Mouse (Mus musculus): Measurements from ENCODE around the gene Ndufs5. TPM values are rescaled to one million over a fixed set of nuclear protein-coding genes. Genes with fewer than 3 reads are reported as not detected.

The Ndufs5 gene
- 423 and 513 TPM in 2 replicates for polyA plus RNA-seq (2015; fragmentation: Nextera tagmentation; extraction: Ambion mirVana)

GRCm38 (mm10) chr4:123717574-123718433 lies at the start of gene Ndufs5:
Gene Ndufs5 (minus strand): TSS chr4:123718202.
- peak within 1 kb of the TSS; percentile 89 for H3K4me3 ChIP-seq
- no peaks in the 10 kb centered on the region for H3K9me3 ChIP-seq
- H3K4me1 ChIP-seq = peaks cover 15% of the 10 kb centered on the region
- H3K27me3 ChIP-seq (replicated peaks) = no peaks in the 10 kb centered on the region
- peak within 1 kb of the TSS; percentile 86 for H3K27ac ChIP-seq (replicated peaks)
- H3K9ac ChIP-seq = peak within 1 kb of the TSS; percentile 96
- H3K4me2 ChIP-seq = peak within 1 kb of the TSS; percentile 76
- peak; percentile 93 for ATAC-seq (ENCODE audit: extremely low read depth, insufficient number of reproducible peaks, low FRiP score, low TSS enrichment)
- peaks cover 32% of the 10 kb centered on the region for H3K36me3 ChIP-seq
- under 1% methylated on average over 40 of the region's 40 CpGs for WGBS

- H3K9ac ChIP-seq = no peak overlapping the region
- H3K4me1 ChIP-seq = no peaks in the 10 kb centered on the region
- 68% methylated on average over 6 of the region's 6 CpGs for WGBS
Observed at GRCm38 (mm10) chr4:123765071-123765470, 47.1 kb upstream of the Ndufs5 start.

GRCm38 (mm10) chr4:123758306-123758705 lies 40.3 kb upstream of the Ndufs5 start:
- Histone ChIP-seq H3K4me3 (no peak overlapping the region), H3K36me3 (no peaks in the 10 kb centered on the region), H3K9ac (no peak overlapping the region), H3K27me3 (replicated peaks) (no peaks in the 10 kb centered on the region), H3K4me1 (no peaks in the 10 kb centered on the region), H3K27ac (replicated peaks) (no peak overlapping the region), H3K9me3 (no peaks in the 10 kb centered on the region), H3K4me2 (no peak overlapping the region)
- no peak for ATAC-seq (ENCODE audit: extremely low read depth, insufficient number of reproducible peaks, low FRiP score, low TSS enrichment)
- 46% methylated on average over 4 of the region's 4 CpGs for WGBS

More at GRCm38 (mm10) chr4:123765071-123765470, 47.1 kb upstream of the Ndufs5 start:
- H3K4me3 ChIP-seq = no peak overlapping the region
- no peaks in the 10 kb centered on the region for H3K27me3 ChIP-seq (replicated peaks)
- H3K27ac ChIP-seq (replicated peaks) = no peak overlapping the region
- ATAC-seq (ENCODE audit: extremely low read depth, insufficient number of reproducible peaks, low FRiP score, low TSS enrichment) = no peak
- no peak overlapping the region for H3K4me2 ChIP-seq
- no peaks in the 10 kb centered on the region for H3K9me3 ChIP-seq
- no peaks in the 10 kb centered on the region for H3K36me3 ChIP-seq

- Histone ChIP-seq H3K36me3 (peaks cover 5% of the 10 kb centered on the region; the same call in 1 of the 2 replicates), H3K4me1 (peaks cover 26% of the 10 kb centered on the region), H3K9me3 (no peaks in the 10 kb centered on the region), H3K4me3 (peak overlapping the region; percentile 99), H3K4me2 (peak overlapping the region; percentile 93), H3K27me3 (replicated peaks) (no peaks in the 10 kb centered on the region), H3K27ac (replicated peaks) (0 out of 2 replicates have a peak overlapping the region, but pooled peaks have one; percentile 20), H3K9ac (peak overlapping the region; percentile 73)
- no peak for ATAC-seq (ENCODE audit: extremely low read depth, insufficient number of reproducible peaks, low FRiP score, low TSS enrichment)
- WGBS = under 1% methylated on average over 8 of the region's 8 CpGs
Observed at GRCm38 (mm10) chr4:123750707-123751312, 32.8 kb upstream of the Ndufs5 start.

GRCm38 (mm10) chr4:123750152-123750651 lies 32.2 kb upstream of the Ndufs5 start, which contains the start of gene Akirin1:
Gene Akirin1 (minus strand): TSS chr4:123750345.
- no peaks in the 10 kb centered on the region for H3K27me3 ChIP-seq (replicated peaks)
- H3K4me1 ChIP-seq = peaks cover 29% of the 10 kb centered on the region
- H3K4me2 ChIP-seq = peak within 1 kb of the TSS; percentile 93
- peaks cover 5% of the 10 kb centered on the region; the same call in 1 of the 2 replicates for H3K36me3 ChIP-seq
- peak within 1 kb of the TSS; percentile 99 for H3K4me3 ChIP-seq
- H3K9me3 ChIP-seq = no peaks in the 10 kb centered on the region
- under 1% methylated on average over 46 of the region's 46 CpGs for WGBS
- peak within 1 kb of the TSS; percentile 95 for H3K9ac ChIP-seq
- peak within 1 kb of the TSS; percentile 95 for H3K27ac ChIP-seq (replicated peaks)
- ATAC-seq (ENCODE audit: extremely low read depth, insufficient number of reproducible peaks, low FRiP score, low TSS enrichment) = peak; percentile 99

- Histone ChIP-seq H3K36me3 (peaks cover 5% of the 10 kb centered on the region; the same call in 1 of the 2 replicates), H3K9ac (peak overlapping the region; percentile 95), H3K27me3 (replicated peaks) (no peaks in the 10 kb centered on the region), H3K27ac (replicated peaks) (peak overlapping the region; percentile 95), H3K9me3 (no peaks in the 10 kb centered on the region), H3K4me3 (peak overlapping the region; percentile 99), H3K4me1 (peaks cover 30% of the 10 kb centered on the region), H3K4me2 (peak overlapping the region; percentile 93)
- under 1% methylated on average over 51 of the region's 55 CpGs for WGBS
- ATAC-seq (ENCODE audit: extremely low read depth, insufficient number of reproducible peaks, low FRiP score, low TSS enrichment) = no peak
Observed at GRCm38 (mm10) chr4:123749484-123750130, 31.6 kb upstream of the Ndufs5 start.

- H3K9ac ChIP-seq = peak overlapping the region; percentile 95
- no peaks in the 10 kb centered on the region for H3K9me3 ChIP-seq
- peaks cover 5% of the 10 kb centered on the region; the same call in 1 of the 2 replicates for H3K36me3 ChIP-seq
- H3K4me3 ChIP-seq = peak overlapping the region; percentile 99
- ATAC-seq (ENCODE audit: extremely low read depth, insufficient number of reproducible peaks, low FRiP score, low TSS enrichment) = no peak
- H3K27me3 ChIP-seq (replicated peaks) = no peaks in the 10 kb centered on the region
- peak overlapping the region; percentile 95 for H3K27ac ChIP-seq (replicated peaks)
- WGBS = 14% methylated on average over 10 of the region's 10 CpGs
- H3K4me1 ChIP-seq = peaks cover 30% of the 10 kb centered on the region
- H3K4me2 ChIP-seq = peak overlapping the region; percentile 93
Observed at GRCm38 (mm10) chr4:123748726-123749415, 30.9 kb upstream of the Ndufs5 start.

- peaks cover 27% of the 10 kb centered on the region for H3K4me1 ChIP-seq
- 94% methylated on average over 4 of the region's 4 CpGs for WGBS
- peaks cover 37% of the 10 kb centered on the region for H3K36me3 ChIP-seq
- no peak overlapping the region for H3K27ac ChIP-seq (replicated peaks)
- no peaks in the 10 kb centered on the region for H3K9me3 ChIP-seq
- H3K27me3 ChIP-seq (replicated peaks) = no peaks in the 10 kb centered on the region
- no peak for ATAC-seq (ENCODE audit: extremely low read depth, insufficient number of reproducible peaks, low FRiP score, low TSS enrichment)
- H3K9ac ChIP-seq = no peak overlapping the region
- H3K4me3 ChIP-seq = no peak overlapping the region
- H3K4me2 ChIP-seq = no peak overlapping the region
Observed at GRCm38 (mm10) chr4:123745221-123745775, 27.3 kb upstream of the Ndufs5 start.

- ATAC-seq (ENCODE audit: extremely low read depth, insufficient number of reproducible peaks, low FRiP score, low TSS enrichment) = no peak
- no peak overlapping the region for H3K27ac ChIP-seq (replicated peaks)
- peaks cover 15% of the 10 kb centered on the region for H3K4me1 ChIP-seq
- WGBS = 82% methylated on average over 1 of the region's 1 CpGs
- H3K36me3 ChIP-seq = peaks cover 61% of the 10 kb centered on the region
- H3K9me3 ChIP-seq = no peaks in the 10 kb centered on the region
- H3K4me3 ChIP-seq = no peak overlapping the region
- H3K9ac ChIP-seq = no peak overlapping the region
- no peak overlapping the region for H3K4me2 ChIP-seq
- H3K27me3 ChIP-seq (replicated peaks) = no peaks in the 10 kb centered on the region
Observed at GRCm38 (mm10) chr4:123742891-123743290, 24.9 kb upstream of the Ndufs5 start.

- no peak overlapping the region for H3K9ac ChIP-seq
- H3K27ac ChIP-seq (replicated peaks) = no peak overlapping the region
- ATAC-seq (ENCODE audit: extremely low read depth, insufficient number of reproducible peaks, low FRiP score, low TSS enrichment) = no peak
- WGBS = 93% methylated on average over 4 of the region's 4 CpGs
- no peaks in the 10 kb centered on the region for H3K4me1 ChIP-seq
- no peaks in the 10 kb centered on the region for H3K9me3 ChIP-seq
- no peak overlapping the region for H3K4me2 ChIP-seq
- no peaks in the 10 kb centered on the region for H3K27me3 ChIP-seq (replicated peaks)
- no peak overlapping the region for H3K4me3 ChIP-seq
- peaks cover 83% of the 10 kb centered on the region for H3K36me3 ChIP-seq
Observed at GRCm38 (mm10) chr4:123738708-123739107, 20.7 kb upstream of the Ndufs5 start.

Data from heart, embryonic 13.5 days (tissue).